8 mouse cellular contexts compared by ENCODE assay signal in the genomic region with DNA sequence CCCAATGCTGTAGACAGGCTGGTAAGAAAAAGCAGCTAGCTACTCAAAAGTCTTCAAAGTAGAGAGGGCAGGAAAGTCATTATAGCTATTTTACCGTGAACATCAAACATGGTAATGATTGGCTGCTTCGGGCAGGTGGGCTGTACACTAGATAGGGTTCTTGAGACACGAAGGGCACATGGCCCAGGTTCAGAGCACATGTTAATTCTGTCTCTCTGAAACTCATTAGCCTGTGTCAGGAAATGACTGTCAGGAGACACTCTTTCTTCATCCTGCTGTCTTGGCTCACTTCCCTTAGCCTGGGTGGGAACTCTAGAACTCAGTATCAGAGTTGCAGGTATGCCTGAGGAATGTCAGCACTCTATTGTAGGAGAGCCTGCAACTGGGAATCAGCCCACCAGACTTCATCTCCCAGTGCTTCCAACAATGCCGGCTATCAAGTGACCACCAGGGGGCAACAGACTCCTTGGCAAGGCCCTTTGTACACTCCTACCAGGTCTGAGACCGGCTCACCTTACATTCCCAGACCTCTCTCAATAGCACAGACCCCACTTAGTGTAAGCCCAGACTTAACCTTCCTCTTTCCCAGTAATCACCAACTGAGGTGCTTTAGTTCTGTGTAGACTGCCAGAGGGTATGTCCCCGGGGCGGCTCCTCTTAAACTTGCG. TPM values are rescaled to one million over a fixed set of nuclear protein-coding genes. Genes with fewer than 3 reads are reported as not detected.
DNase-seq lines count a peak whose midpoint lies in the region; ATAC-seq and TF ChIP-seq lines count a peak whose summit lies in the region.

No protein-coding gene starts in this region.

- peaks cover 26% of the 10 kb centered on the region for H3K4me1 ChIP-seq in forebrain, embryonic 12.5 days
- H3K4me1 ChIP-seq in lung, postnatal 0 days (ENCODE audit: insufficient read depth, low read depth, low read length): peaks cover 7% of the 10 kb centered on the region; the same call in 1 of the 2 replicates

- peak; percentile 98 for DNase-seq in ES-CJ7 (ENCODE audit: low read depth, low spot score)
- peak; percentile 79 for DNase-seq in c-Kit-positive CD71-negative TER-119-negative erythroid progenitor cells, embryonic 14.5 days (ENCODE audit: low read depth)
- peak; percentile 67 to 84 for DNase-seq in heart, postnatal 14 days
- DNase-seq in large intestine, adult 2 months (ENCODE audit: low read depth, low spot score): peak; percentile 46
- DNase-seq in lung, postnatal 0 days (ENCODE audit: low spot score): peak; percentile 85
- peak; percentile 74 for DNase-seq in retina, adult 2 months (ENCODE audit: low read depth, low spot score)
- DNase-seq in thymus, postnatal 14 days: peak; percentile 79

- ATAC-seq in forebrain, embryonic 12.5 days (ENCODE audit: low FRiP score): peak; percentile 64; the same call in 1 of the 2 replicates
- peak; percentile 38 for ATAC-seq in lung, postnatal 0 days

- TF ChIP-seq CTCF in lung, postnatal 0 days (IDR thresholded peaks at IDR 0.05): peak; percentile 89

- H3K9ac ChIP-seq in forebrain, embryonic 12.5 days: no peak overlapping the region
- no peak overlapping the region for H3K9ac ChIP-seq in lung, postnatal 0 days (replicated peaks; ENCODE audit: low read depth)

- H3K27me3 ChIP-seq in forebrain, embryonic 12.5 days: no peaks in the 10 kb centered on the region
- H3K27me3 ChIP-seq in lung, postnatal 0 days (replicated peaks; ENCODE audit: insufficient read depth, low read length): no peaks in the 10 kb centered on the region

- H3K4me2 ChIP-seq in forebrain, embryonic 12.5 days: no peak overlapping the region
- peak overlapping the region; percentile 34 for H3K4me2 ChIP-seq in lung, postnatal 0 days (replicated peaks; ENCODE audit: low read depth, low read length)

- H3K4me3 ChIP-seq in forebrain, embryonic 12.5 days (replicated peaks): no peak overlapping the region
- H3K4me3 ChIP-seq in lung, postnatal 0 days (ENCODE audit: low read depth, low read length): no peak overlapping the region

- peaks cover 4% of the 10 kb centered on the region; the same call in 1 of the 2 replicates for H3K36me3 ChIP-seq in forebrain, embryonic 12.5 days (replicated peaks)
- H3K36me3 ChIP-seq in lung, postnatal 0 days (ENCODE audit: insufficient read depth, low read length): no peaks in the 10 kb centered on the region

- no peaks in the 10 kb centered on the region for H3K9me3 ChIP-seq in forebrain, embryonic 12.5 days
- no peaks in the 10 kb centered on the region for H3K9me3 ChIP-seq in lung, postnatal 0 days (ENCODE audit: low read length)

- intact Hi-C loops in heart, postnatal 14 days (cut with DNase I): loop anchor here (2.0 to 5.0 kb wide), 2 partner anchors 132 to 200 kb away; partner anchors contain the start of gene Rbm15b

- no peak for TF ChIP-seq EP300 in lung, postnatal 0 days (IDR thresholded peaks at IDR 0.05)

- H3K27ac ChIP-seq in forebrain, embryonic 12.5 days: no peak overlapping the region
- H3K27ac ChIP-seq in lung, postnatal 0 days (ENCODE audit: low read length): no peak overlapping the region

- 34% methylated on average over 8 of the region's 8 CpGs for WGBS in forebrain, embryonic 12.5 days
- whole genome bisulfite sequencing in large intestine, adult 2 months: 30% methylated on average over 8 of the region's 8 CpGs
- WGBS in lung, postnatal 0 days: 18% methylated on average over 8 of the region's 8 CpGs

RNA-seq across cellular contexts. Expression of gene Tex264, which starts 1.4 kb away (rescaled TPM):
- 24.9 and 30.4 TPM in 2 replicates for polyA plus RNA-seq in forebrain, embryonic 12.5 days (2016; fragmentation: Nextera tagmentation; extraction: Ambion mirVana)
- total RNA-seq in heart, postnatal 14 days (2021): 10 to 100 TPM; 35.1 to 39.4 TPM
- 65.6 and 68.0 TPM in 2 replicates for polyA plus RNA-seq in large intestine, adult 2 months (2012; rRNA removed)
- 63.5 and 67.7 TPM in 2 replicates for polyA plus RNA-seq in lung, postnatal 0 days (2015; fragmentation: Nextera tagmentation; extraction: Ambion mirVana)

RNA-seq across cellular contexts. Expression of gene Grm2, which starts 31.2 kb away (rescaled TPM):
- polyA plus RNA-seq in forebrain, embryonic 12.5 days (2016; fragmentation: Nextera tagmentation; extraction: Ambion mirVana): 3.4 and 5.7 TPM in 2 replicates
- not detected for total RNA-seq in heart, postnatal 14 days (2021)
- polyA plus RNA-seq in large intestine, adult 2 months (2012; rRNA removed): 0.16 and 0.25 TPM in 2 replicates
- not detected in 2 replicates for polyA plus RNA-seq in lung, postnatal 0 days (2015; fragmentation: Nextera tagmentation; extraction: Ambion mirVana)

Comparison
In these comparisons a context has a peak if more than half of its experiments do, and no peak if none do; other contexts are left out.
1. DNase-seq: peak in every context shown above with its lines; median percentile 98 in ES-CJ7; 85 in lung, postnatal 0 days; 79 in c-Kit-positive CD71-negative TER-119-negative erythroid progenitor cells, embryonic 14.5 days; 79 in thymus, postnatal 14 days; 76 in heart, postnatal 14 days; 74 in retina, adult 2 months; 46 in large intestine, adult 2 months.